Mouse (Mus musculus) adrenal gland, adult 10 weeks (tissue): Measurements from ENCODE around the gene Trim68. TPM values are rescaled to one million over a fixed set of nuclear protein-coding genes. Genes with fewer than 3 reads are reported as not detected.

ENCODE experiments used
- polyA plus RNA-seq: library from polyadenylated mRNA; stranded (reverse); fragments of 350-450 nt; fragmentation: Illumina TruSeq; extraction: RNeasy Lipid Tissue Mini Kit (QIAGEN cat#74804); gene quantifications from one replicate; pipeline ENCODE4 v1.2.3, GENCODE M21; 2014; ENCODE audit warnings: low read depth, low replicate concordance

The Trim68 gene
- polyA plus RNA-seq: 8.5 TPM

DNA sequence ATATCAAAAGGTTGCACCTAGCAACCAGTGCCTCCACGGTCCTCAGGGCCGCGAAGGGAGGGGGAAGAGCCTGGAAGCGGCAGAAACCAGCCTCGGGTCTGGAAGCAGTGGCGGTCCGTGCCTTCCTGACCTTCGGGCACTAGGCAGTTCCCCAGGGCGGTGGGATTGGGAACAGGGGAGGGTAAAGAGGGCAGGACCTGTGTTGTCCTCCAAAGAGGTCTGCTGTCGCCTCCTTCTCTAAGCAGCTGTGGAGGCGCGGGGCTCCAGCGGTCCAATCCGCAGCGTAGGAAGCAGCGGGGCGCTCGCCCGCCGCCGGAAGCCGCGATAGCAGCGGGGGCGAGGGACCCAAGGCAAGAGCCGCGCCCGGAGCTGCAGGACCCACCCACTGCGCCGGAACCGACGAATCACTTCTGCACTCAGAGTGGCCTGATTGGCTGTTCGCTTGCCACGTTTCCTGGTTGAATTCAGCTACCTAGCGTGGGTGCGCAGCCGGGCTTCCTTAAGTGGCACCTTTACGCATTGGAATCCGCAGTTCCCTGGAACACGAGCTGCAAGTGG lies at the start of gene Trim68:
Trim68 (minus strand) TSS at position 384 of the 558 bp plus-strand sequence.

GRCm38 (mm10) chr7:102727391-102727790 lies 40.3 kb upstream of the Trim68 start, which contains the start of gene Olfr559:
TSS of gene Olfr559 (minus strand) at chr7:102727491.

GRCm38 (mm10) chr7:102718970-102719369 lies 31.8 kb upstream of the Trim68 start, which contains the start of gene Olfr33:
TSS of gene Olfr33 (minus strand) at chr7:102719070.

DNA sequence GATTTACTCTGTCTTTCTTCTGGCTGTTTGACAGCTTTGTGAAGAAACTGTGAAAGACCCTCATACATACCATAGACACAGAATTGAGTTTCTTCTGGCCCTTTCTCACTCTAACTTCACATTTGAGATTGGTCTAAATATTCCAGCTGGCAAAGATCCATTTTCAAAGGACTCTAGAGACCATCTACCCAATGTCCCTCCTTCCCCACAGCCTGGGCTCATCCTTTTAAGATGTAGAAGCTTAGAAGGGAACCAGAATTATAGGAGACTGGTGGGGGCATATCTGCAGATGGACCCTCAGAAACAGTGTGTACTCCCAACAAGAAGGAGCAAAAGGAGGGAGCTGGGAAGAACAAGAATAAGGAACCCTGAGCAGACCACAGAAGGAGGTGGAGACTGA lies 14.8 kb upstream of the Trim68 start, which contains the start of gene Olfr558:
Olfr558 (plus strand) TSS at position 301 of the 400 bp plus-strand sequence.

DNA sequence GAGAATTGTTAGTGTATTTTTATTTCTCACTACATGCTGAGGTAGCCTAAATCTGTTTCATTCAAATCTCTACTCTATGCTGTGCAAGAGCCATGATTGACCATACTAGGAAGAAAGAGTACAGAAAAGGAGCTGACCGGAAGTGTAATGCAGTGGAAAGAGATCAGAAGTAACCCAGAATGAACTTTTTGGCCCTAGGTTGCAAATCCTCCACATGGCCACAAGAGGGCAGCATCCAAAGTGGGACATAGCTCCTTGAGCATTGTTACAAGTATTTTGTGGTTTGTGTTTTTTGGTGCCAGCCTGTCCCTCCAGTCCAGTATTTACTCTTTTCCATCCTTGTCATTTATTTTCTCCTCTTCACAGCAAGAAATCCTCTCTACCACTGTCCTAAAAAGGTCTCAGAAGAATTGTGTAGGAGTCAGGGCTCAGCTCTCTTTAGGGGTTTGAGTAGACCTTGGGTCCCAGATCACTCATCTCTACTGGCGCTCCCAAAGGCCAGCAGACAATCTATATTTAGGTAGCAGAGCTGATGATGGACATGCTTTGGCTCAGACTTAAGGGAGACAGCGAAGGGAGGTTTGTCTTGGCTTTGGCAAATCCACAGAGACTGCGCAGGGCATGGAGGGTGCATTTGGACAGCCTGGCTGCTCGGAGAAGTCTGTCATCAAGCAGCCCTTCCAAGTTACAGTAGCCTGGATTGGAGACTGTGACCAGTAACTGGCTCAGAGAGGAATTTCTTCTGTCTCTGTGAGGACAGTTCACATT lies 8.4 kb upstream of the Trim68 start, which contains the start of gene Olfr557:
Olfr557 (plus strand) TSS at position 553 of the 768 bp plus-strand sequence.

DNA sequence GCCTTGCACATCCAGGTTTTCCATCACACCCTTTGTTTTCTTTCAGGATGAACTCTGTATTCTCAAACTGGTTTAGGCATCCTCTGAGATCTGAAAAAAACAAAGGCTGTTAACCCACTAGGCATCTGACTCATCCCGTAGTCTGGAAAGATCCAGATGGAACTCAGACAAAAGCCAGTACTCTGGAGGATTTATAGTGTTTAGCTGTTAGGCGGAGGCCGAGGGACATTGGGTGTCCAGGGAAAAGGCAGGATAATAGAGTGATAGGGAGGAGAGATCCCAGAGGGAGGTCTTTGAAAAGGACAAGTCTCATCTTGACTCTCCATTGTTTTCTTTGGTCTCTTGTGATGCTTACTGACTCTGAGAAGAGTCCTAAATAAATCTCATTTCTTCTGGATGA lies 22.5 kb downstream of the Trim68 start, which contains the start of gene Olfr556:
Olfr556 (plus strand) TSS at position 301 of the 400 bp plus-strand sequence.

GRCm38 (mm10) chr7:102658523-102658922 lies 28.6 kb downstream of the Trim68 start, which contains the start of gene Olfr555:
TSS of gene Olfr555 (plus strand) at chr7:102658823.

DNA sequence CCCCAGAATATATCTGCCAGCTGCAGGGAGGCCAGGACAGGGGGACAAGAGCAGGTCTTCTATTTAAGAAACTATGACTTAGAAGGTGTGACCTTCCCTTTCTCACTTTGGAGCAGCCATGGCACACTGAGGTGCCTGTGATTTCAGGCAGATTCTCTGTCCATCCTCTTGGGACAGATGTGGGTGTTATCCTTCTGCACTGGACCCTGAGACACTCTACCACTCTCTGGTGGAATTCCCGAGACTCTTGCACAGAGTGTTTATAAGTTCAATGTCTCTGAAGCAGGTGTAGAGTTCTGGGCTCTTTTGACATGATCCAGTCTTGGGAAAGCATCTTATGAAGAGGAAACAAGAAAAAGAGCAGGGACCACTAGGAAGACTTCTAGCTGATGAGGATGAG lies 49.0 kb downstream of the Trim68 start, which contains the start of gene Olfr554:
Olfr554 (plus strand) TSS at position 301 of the 400 bp plus-strand sequence.

Other genes with a start within 250 kb of the Trim68 start
- gene Rrm1, start 245.6 kb downstream of the Trim68 start, polyA plus RNA-seq: 47.2 TPM
- not detected for gene Olfr543, start 205.6 kb downstream of the Trim68 start, polyA plus RNA-seq
- not detected for gene Olfr544, start 199.0 kb downstream of the Trim68 start, polyA plus RNA-seq
- gene Olfr545, start 187.8 kb downstream of the Trim68 start, polyA plus RNA-seq: not detected
- not detected for gene Olfr547, start 152.6 kb downstream of the Trim68 start, polyA plus RNA-seq
- gene Olfr548-ps1, start 146.4 kb downstream of the Trim68 start, polyA plus RNA-seq: not detected
- gene Olfr549, start 137.5 kb downstream of the Trim68 start, polyA plus RNA-seq: not detected
- gene Trim21, start 121.8 kb downstream of the Trim68 start, polyA plus RNA-seq: 17.0 TPM
- not detected for gene Olfr550, start 115.9 kb downstream of the Trim68 start, polyA plus RNA-seq
- not detected for gene Olfr551, start 95.4 kb downstream of the Trim68 start, polyA plus RNA-seq
- not detected for gene Olfr552, start 89.6 kb downstream of the Trim68 start, polyA plus RNA-seq
- not detected for gene Olfr553, start 69.1 kb downstream of the Trim68 start, polyA plus RNA-seq
- not detected for gene Olfr554, start 48.9 kb downstream of the Trim68 start, polyA plus RNA-seq
- gene Olfr555, start 28.5 kb downstream of the Trim68 start, polyA plus RNA-seq: not detected
- gene Olfr556, start 22.4 kb downstream of the Trim68 start, polyA plus RNA-seq: not detected
- gene Olfr557, start 8.6 kb upstream of the Trim68 start, polyA plus RNA-seq: not detected
- gene Olfr558, start 14.9 kb upstream of the Trim68 start, polyA plus RNA-seq: 2.6 TPM
- not detected for gene Olfr33, start 31.7 kb upstream of the Trim68 start, polyA plus RNA-seq
- gene Olfr559, start 40.2 kb upstream of the Trim68 start, polyA plus RNA-seq: not detected
- not detected for gene Olfr560, start 72.0 kb upstream of the Trim68 start, polyA plus RNA-seq
- gene Olfr78, start 72.1 kb upstream of the Trim68 start, polyA plus RNA-seq: 0.52 TPM
- not detected for gene Olfr561, start 83.9 kb upstream of the Trim68 start, polyA plus RNA-seq
- not detected for gene Olfr564, start 116.2 kb upstream of the Trim68 start, polyA plus RNA-seq
- gene Olfr566, start 171.4 kb upstream of the Trim68 start, polyA plus RNA-seq: not detected
- gene Olfr568, start 189.8 kb upstream of the Trim68 start, polyA plus RNA-seq: not detected
- not detected for gene Olfr569, start 203.6 kb upstream of the Trim68 start, polyA plus RNA-seq
- gene Olfr570, start 207.2 kb upstream of the Trim68 start, polyA plus RNA-seq: not detected
- not detected for gene Olfr571, start 230.2 kb upstream of the Trim68 start, polyA plus RNA-seq
- gene Olfr572, start 237.1 kb upstream of the Trim68 start, polyA plus RNA-seq: not detected